Mouse (Mus musculus) left cerebral cortex, adult 8-10 months (tissue): ENCODE measurements around the gene Nynrin. TPM values are rescaled to one million over a fixed set of nuclear protein-coding genes. Genes with fewer than 3 reads are reported as not detected.

Source experiments
- DNase-seq, 2 experiments: peaks; one replicate each; pipeline ENCODE4 v3.0.0; 2022; ENCODE audit warnings: low spot score in 2 of 2
- total RNA-seq, 4 experiments: library from RNA; stranded (reverse); gene quantifications; 2 replicates each; pipeline ENCODE4 v1.2.4; 2022

The Nynrin gene
- total RNA-seq, 4 experiments from 2014 or later = 7.3 to 13.3 (median 11.3) TPM

GRCm38 (mm10) chr14:55922475-55923232, 68.8 kb downstream of the Nynrin start:
- no peak for DNase-seq

Other genes starting within 250 kb of the Nynrin start
- 1 to 10 TPM; 1.5 to 4.9 (median 3.7) TPM for gene Rec8, start 236.0 kb upstream of the Nynrin start, total RNA-seq
- gene Ipo4, start 218.1 kb upstream of the Nynrin start, total RNA-seq = 100 to 1,000 TPM; 122 to 146 (median 132) TPM
- 1 to 10 TPM; 3.5 to 4.2 (median 4.0) TPM for gene Gm49378, start 216.1 kb upstream of the Nynrin start, total RNA-seq
- 10 to 100 TPM; 37.5 to 45.6 (median 38.9) TPM for gene Tm9sf1, start 210.2 kb upstream of the Nynrin start, total RNA-seq
- gene Tssk4, start 203.8 kb upstream of the Nynrin start, total RNA-seq = 1 to 10 TPM in 1 of 4 experiments, under 1 TPM in 3; 0.53 to 1.2 (median 0.89) TPM
- gene Mdp1, start 193.5 kb upstream of the Nynrin start, total RNA-seq = 10 to 100 TPM; 40.7 to 48.1 (median 44.1) TPM
- gene Gmpr2, start 182.1 kb upstream of the Nynrin start, total RNA-seq = 10 to 100 TPM; 19.9 to 24.2 (median 22.4) TPM
- 100 to 1,000 TPM; 310 to 370 (median 342) TPM for gene Nedd8, start 181.9 kb upstream of the Nynrin start, total RNA-seq
- gene Tinf2, start 172.2 kb upstream of the Nynrin start, total RNA-seq = 10 to 100 TPM; 16.3 to 18.2 (median 18.0) TPM
- 1 to 10 TPM in 2 of 4 experiments, not detected in 2; 1.1 to 1.4 TPM for gene Tgm1, start 140.1 kb upstream of the Nynrin start, total RNA-seq
- 10 to 100 TPM; 52.2 to 54.7 (median 54.0) TPM for gene Rabggta, start 131.7 kb upstream of the Nynrin start, total RNA-seq
- gene Dhrs1, start 108.3 kb upstream of the Nynrin start, total RNA-seq = 100 to 1,000 TPM in 2 of 4 experiments, 10 to 100 TPM in 2; 86.1 to 119 (median 97.8) TPM
- gene Nop9, start 108.3 kb upstream of the Nynrin start, total RNA-seq = 10 to 100 TPM in 3 of 4 experiments, 1 to 10 TPM in 1; 9.7 to 11.8 (median 11.0) TPM
- 1 to 10 TPM; 1.5 to 3.1 (median 2.4) TPM for gene Cideb, start 95.6 kb upstream of the Nynrin start, total RNA-seq
- under 1 TPM; 0.21 to 0.28 (median 0.25) TPM for gene Ltb4r2, start 92.6 kb upstream of the Nynrin start, total RNA-seq
- under 1 TPM in 3 of 4 experiments, not detected in 1; 0.26 to 0.65 (median 0.53) TPM for gene Ltb4r1, start 88.0 kb upstream of the Nynrin start, total RNA-seq
- gene Adcy4, start 69.9 kb upstream of the Nynrin start, total RNA-seq = 1 to 10 TPM; 3.3 to 6.2 (median 4.7) TPM
- gene Ripk3, start 65.1 kb upstream of the Nynrin start, total RNA-seq = under 1 TPM in 2 of 4 experiments, not detected in 2; 0.73 to 0.98 TPM
- 1 to 10 TPM; 1.0 to 2.7 (median 2.1) TPM for gene Nfatc4, start 30.9 kb upstream of the Nynrin start, total RNA-seq
- gene Cbln3, start 30.4 kb downstream of the Nynrin start, total RNA-seq = under 1 TPM; 0.09 to 0.52 (median 0.23) TPM
- 10 to 100 TPM; 12.7 to 15.8 (median 13.0) TPM for gene Khnyn, start 30.9 kb downstream of the Nynrin start, total RNA-seq
- gene Sdr39u1, start 46.3 kb downstream of the Nynrin start, total RNA-seq = 100 to 1,000 TPM; 101 to 123 (median 111) TPM
- not detected for gene Cma1, start 90.7 kb downstream of the Nynrin start, total RNA-seq
- not detected for gene Cma2, start 97.0 kb downstream of the Nynrin start, total RNA-seq
- not detected for gene Mcpt1, start 164.0 kb downstream of the Nynrin start, total RNA-seq
- gene Mcpt9, start 176.5 kb downstream of the Nynrin start, total RNA-seq = not detected
- not detected for gene Mcpt2, start 188.0 kb downstream of the Nynrin start, total RNA-seq
- gene Mcpt4, start 208.3 kb downstream of the Nynrin start, total RNA-seq = not detected
- gene Mcpt8, start 231.3 kb downstream of the Nynrin start, total RNA-seq = not detected
- not detected for gene Ctsg, start 248.6 kb downstream of the Nynrin start, total RNA-seq